Mouse (Mus musculus): ENCODE results near the gene Mapt.
A peak's percentile ranks its signal among the peaks of the same experiment; 100 is the strongest.
"Not testable (repeated sequence)": the region's sequence is repeated elsewhere in the genome, so short reads cannot be mapped to it uniquely, and the experiment has no call there.

Mapt gene

DNA sequence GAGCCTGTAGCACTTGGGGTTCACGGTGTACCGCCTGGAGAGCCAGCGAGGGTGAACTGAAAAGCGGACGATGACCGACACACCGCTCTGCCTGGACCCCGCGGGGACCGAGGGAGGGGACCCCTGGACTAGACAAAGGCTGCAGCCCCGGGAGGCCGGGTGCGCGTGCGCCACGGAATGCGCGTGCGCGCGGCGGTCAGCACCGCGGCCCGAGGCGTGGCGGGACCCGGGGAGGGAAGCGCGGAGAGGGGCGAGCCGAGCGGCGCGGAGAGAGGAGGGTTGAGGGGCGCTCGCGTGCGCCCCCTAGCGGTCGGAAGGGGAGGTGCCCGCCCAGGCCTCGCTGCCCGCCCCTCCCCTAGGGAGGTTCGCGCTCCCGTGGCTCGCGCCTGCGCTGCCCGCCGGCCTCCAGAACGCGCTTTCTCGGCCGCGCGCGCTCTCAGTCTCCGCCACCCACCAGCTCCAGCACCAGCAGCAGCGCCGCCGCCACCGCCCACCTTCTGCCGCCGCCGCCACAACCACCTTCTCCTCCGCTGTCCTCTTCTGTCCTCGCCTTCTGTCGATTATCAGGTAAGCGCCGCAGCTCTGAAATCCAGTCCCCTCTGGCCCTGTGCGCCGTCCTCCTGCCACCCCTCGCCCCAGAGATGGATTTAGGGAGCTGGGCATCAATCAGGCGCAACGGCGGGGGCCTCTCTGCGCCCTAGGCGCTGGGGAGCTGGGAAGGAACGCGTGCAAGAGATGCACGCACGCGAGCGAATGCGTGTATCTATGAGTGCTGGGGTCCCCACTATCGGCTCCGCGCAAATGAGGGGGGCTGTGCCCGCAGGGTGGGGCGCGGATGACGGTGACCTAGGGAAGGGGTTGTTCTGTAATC is at the start of gene Mapt:
TSS of gene Mapt (plus strand) at position 350 of the 871 bp plus-strand sequence.
- DNase-seq (ENCODE audit: low read depth): peak; percentile 48

DNA sequence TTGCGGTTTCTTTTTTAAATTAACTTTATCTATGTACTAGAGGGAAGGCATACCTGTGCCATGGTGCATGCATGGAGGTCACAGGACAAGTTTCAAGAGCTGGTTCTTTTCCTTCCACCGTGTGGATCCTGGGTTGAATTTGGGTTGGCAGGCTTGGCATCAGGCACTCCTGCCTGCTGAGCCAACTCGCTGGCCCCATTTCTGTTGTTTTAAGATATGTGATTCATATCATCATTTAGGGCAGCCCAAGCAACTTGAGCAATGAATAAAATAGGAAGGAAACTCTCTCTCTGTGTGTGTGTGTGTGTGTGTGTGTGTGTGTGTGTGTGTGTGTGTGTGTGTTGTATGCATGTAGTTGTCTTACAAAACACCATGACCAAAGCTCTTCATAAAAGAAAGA is 49.0 kb upstream of the Mapt start:
- no peak for DNase-seq (ENCODE audit: low read depth)

DNA sequence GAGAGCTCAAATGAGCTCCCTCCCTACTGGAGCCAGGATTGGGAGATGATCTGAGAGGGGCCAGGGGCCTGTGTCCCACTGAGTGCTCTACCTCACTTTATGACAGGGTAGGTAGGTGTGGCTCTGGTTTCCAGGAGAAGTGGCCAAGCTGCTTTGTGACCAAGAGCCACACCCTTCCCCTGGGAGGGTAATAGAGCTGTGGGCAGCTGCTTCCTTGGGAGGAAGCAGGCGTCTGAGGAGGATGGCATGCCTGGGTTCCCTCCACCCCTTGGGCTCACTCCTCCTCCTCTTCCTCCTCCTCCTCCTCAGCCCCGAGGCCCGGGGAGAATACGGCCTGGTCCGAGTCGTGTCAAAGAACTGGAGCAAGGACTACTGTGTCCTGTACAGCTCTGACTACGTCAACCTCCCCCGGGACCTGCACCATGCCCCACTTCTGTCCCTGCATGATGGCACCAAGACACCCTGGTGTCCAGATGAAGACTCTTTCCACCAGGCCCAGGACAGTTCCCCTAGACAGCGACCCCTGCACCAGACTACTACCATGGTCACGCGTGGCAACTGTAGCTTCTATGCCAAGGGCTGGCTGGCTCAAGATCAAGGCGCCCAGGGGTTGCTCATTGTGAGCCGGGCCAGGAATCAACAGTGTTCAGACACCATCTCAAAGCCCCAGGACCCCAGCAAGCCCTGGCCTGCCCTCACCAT is 44.9 kb upstream of the Mapt start, which contains the start of gene Sppl2c:
TSS of gene Sppl2c (plus strand) at position 193 of the 702 bp plus-strand sequence.
- DNase-seq (ENCODE audit: low read depth): no peak

DNA sequence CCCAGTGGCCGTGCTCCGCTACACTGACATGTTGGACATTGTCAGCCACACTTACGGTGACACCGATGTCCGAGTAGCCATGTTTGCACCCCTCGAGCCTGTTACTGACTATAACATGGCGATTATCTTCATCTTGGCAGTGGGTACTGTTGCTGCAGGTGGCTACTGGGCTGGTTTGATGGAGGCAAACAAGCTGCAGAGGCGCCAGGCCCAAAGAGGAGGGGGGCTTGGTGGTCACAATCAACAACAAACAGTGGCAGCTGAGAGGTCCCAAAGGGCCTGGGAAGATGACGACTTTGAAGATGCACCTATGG is 44.4 kb upstream of the Mapt start:
- no peak for DNase-seq (ENCODE audit: low read depth)

DNA sequence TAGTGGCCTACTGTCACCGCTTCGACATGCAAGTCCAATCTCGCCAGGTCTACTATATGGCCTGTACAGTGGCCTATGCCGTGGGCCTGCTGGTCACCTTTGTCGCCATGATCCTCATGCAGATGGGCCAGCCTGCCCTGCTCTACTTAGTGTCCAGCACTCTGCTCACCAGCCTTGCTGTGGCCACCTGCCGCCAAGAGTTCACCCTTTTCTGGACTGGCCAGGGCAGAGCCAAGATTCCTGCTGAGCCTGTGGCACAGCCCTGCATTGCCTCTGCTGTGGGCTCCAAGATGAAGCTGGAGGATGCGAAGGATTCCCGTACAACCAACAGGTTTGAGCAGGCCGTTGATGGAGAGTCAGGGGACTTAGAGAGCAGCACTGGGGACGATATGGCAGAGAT is 43.4 kb upstream of the Mapt start:
- DNase-seq (ENCODE audit: low read depth): no peak

DNA sequence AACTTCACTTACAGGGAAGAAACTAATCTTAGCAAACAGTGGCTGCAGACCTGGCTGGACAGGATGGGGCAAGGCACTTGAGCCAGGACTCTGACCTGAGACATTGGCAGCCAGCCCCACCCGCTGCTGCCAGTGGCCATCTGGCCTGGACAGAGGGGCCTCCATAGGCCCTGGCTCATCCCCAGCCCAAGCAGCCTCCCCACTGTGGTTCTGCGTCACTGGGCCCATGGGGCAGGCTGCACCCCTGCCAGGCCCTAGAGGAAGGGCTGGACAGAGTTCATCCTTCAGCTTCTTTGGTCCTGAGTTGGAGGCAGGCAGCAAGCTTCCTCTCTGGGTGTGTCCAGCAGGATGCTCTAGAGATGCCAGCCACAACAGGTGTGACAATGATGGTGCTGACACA is 41.2 kb upstream of the Mapt start:
- no peak for DNase-seq (ENCODE audit: low read depth)

DNA sequence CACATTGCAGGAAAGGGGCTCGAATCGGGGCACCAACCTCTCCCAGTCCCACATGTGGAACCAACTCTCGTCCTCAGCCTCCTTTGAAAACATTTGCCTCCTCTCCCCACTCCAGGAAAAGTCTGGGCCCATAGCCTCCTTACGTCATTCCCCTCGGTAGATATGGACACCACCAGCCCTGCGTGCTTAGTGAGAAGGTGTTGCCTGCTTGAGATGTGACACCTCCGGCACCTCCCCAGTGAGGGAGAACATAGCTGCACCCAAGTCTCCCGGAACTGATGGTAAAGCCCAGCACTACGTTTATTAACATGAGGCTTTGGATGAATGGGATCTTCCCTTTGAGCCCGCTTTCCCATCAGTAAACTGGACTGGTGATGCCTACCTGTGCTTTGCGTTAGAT is 35.8 kb upstream of the Mapt start:
- no peak for DNase-seq (ENCODE audit: low read depth)

DNA sequence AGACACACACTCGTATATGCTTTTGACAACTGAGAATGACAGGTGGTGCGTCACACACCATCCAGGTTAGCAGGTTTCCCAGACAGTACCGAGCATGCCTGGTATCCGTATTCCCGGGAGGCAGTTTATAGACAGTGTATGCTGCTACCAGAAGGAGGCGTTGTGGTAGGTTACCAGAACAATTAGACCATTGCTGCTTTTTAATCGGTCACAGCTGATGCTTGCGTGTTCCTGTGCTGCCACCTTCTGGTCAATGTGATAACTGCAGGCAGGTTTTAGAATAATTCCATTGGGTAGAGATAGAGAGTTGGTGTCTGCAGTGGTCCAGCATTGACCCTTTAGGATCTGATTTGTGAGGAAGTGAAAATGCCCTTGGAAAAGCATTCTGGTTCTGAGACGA is 35.4 kb upstream of the Mapt start:
- DNase-seq (ENCODE audit: low read depth): peak; percentile 70

DNA sequence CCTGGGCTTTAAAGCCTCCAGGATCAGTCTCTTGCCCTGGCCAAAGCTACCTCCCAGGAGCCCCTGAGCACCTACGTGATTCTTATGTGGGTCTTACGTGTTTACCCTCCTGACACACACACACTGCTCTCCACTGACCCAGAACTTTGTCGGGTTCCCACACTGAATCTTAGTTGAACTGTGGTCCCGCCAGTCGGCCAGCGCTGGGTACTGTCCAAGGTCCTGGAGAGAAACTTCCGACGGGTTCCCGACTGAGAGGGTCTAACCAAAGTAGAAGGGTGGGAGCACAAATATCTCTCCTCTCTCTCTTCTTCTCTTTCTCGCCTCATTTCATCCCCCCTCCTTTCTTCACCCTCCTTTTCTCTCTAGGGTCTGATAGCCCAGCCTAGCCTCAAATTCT is 33.3 kb upstream of the Mapt start:
- DNase-seq (ENCODE audit: low read depth): no peak

DNA sequence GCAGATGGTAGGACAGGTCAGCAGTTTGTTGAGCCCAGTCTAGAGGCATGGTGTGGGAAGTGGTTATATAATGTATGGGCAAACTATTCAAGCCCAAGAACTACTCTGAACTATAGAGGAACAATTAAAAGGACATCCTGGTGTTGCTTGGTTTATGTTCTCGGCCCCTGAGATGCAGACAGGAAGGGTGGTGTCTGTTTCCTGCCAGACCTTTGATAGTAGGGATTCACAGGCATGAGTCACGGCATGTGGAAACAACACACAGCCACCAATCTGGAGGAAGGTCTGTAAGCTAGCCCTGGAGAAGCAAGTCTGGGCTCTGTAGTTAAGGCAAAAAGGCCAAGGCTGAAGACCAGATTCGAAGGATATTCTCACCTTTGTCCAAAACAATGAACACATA is 27.9 kb upstream of the Mapt start:
- DNase-seq (ENCODE audit: low read depth): no peak

DNA sequence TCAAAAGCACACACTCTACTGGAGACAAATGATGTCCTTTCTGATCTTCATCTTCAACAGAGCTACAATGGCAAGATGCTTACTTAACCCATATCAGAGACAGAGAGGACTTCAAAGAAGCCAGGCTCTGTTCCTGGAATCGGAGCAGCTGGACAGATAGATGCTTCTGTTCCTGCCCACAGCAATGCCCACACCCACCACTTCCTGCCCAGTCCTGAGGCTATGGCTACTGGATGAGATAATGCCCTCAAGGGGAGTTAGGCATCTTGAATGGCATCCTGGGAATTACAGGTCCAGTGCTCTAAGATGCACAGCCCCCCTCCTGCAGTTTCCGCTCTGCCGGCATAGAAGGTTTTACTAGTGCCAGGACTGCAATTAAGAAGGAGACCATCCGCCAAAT is 24.6 kb upstream of the Mapt start:
- no peak for DNase-seq (ENCODE audit: low read depth)

DNA sequence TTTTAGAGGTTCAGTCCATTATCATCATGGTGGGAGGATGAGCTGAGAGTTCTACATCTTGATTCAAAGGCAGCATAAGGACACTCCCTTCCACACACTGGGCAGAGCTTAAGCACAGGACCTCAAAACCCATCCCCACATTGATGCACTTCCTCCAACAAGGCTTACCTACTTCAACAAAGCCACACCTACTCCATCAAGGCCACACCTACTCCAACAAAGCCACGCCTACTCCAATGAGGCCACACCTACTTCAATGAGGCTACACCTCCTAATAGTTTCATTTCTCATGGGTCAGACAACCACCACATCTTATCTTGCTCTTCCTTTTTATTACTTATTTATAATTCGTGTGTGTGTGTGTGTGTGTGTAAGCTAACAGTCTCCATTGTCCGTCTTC is 22.1 kb upstream of the Mapt start:
- no peak for DNase-seq (ENCODE audit: low read depth)

DNA sequence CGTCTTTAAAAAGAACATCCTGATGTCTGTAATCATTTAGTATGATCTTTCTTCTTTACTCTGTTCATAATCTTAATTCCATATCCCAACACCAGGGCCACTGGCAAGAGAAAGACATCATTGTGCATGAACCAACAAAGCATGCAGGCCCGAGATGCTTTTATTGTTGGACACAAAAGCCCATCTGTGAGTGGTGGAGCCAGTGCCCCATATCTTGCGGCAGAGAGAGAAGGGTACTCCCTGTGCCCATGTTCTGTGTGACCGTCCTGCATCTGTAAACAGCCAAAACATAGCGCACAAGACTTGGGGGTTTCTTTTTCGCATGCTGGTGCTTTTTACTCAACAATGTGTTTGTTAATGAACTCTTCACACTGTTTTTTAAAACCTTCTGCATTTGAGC is 19.9 kb upstream of the Mapt start:
- no peak for DNase-seq (ENCODE audit: low read depth)

DNA sequence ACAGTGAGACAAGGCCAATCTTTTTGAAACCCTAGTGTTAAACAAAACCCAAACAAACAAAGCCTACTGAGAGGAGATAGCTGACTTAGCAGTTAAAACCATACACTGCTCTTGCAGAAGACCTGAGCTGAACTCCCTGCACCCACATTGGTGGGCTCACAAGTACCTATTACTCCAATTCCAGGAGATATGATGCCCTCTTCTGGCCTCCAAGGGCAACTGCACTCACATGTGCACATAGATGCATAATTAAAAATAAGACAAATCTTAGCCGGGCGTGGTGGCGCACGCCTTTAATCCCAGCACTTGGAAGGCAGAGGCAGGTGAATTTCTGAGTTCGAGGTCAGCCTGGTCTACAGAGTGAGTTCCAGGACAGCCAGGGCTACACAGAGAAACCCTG is 17.1 kb upstream of the Mapt start:
- not testable (repeated sequence) for DNase-seq (ENCODE audit: low read depth)

DNA sequence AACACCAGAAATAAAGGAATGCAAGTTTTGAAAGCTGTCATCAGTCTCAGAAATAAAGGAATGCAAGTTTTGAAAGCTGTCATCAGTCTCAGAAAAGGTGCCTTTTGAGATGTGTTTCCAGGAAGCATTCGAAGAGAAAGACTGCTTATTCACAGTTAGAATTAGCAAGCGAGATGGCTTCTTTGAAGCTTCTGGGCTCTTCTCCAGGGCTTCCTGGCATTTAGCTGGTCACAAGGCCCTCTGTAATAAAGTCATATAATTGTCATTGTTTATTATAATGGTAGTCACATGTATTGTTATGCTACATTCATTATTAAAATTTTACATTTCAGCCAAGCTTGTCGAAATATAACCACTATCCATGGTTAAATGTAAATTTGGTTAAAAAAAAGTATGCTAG is 13.1 kb upstream of the Mapt start:
- DNase-seq (ENCODE audit: low read depth): no peak

DNA sequence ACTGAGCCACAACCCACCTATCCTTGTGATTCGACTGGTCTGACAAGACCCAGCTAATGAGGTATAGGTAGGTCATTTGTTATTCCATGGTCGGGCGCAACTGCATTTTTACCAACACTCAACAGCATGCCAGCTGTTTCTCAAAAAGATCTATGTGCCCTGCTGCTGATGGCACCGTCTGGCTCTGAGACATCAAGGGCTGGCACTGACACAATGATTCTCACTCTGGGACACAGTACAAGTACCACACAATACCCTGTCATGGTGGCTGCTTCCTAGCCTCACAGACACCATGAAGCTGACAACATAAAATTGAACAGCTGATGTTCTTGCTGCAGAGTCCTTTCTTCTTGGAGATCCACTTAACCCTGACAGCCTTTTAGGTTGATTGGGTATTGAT is 10.9 kb upstream of the Mapt start:
- no peak for DNase-seq (ENCODE audit: low read depth)

DNA sequence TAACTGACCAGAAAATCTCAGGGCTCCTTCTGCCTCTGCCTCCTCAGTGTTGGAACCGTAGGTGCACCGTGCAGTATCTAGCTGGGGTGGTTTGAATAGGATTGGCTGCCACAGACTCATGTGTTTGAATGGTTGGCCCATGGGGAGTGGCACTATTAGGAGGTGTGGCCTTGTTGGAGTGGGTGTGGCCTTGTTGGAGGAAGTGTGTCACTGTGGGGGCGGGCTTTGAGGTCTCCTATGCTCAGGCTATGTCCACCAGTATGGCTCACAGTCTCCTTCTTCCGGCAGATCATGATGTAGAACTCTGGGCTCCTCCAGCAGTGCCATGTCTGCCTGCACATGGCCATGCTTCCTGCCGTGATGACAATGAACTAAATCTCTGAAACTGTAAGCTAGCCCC is 9.4 kb upstream of the Mapt start:
- DNase-seq (ENCODE audit: low read depth): no peak

DNA sequence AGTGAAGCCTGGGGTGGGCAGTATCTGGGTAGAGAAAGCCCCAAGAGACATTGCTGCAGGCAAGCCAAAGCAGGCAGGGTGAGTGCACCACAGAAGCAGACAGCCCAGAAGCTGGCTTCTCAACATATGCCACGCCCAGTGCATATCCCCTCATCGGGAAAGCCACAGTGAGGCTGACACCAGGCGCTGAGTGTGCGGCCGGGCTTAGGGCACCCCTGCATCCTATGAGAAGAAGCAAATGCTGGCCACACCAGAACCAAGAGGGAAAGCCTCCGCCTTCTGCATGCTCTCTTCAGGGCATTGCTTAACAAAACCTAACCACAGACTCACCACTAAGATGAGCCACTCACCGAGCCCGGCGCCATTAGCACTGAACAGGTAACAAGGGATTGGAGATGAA is 7.9 kb upstream of the Mapt start:
- DNase-seq (ENCODE audit: low read depth): no peak

DNA sequence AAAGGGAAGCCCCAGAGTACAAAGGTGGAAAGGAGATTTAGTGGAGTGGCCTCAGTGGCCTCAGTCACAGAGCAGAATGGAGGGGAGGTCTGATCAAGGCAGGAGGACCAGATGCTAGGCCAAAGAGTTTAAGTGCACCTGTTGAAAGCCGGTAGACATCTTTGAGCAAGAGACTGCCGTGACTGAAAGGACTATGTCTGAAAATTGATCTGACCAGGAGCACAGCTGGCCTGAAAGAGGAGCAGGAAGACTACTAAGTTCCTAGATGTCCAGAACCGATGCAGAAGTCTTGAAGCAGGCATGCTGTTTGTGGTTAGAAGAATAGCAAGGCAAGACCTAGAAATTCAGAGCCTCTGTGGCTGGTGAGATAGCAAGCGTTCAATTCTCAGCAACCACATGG is 1.8 kb upstream of the Mapt start:
- no peak for DNase-seq (ENCODE audit: low read depth)

DNA sequence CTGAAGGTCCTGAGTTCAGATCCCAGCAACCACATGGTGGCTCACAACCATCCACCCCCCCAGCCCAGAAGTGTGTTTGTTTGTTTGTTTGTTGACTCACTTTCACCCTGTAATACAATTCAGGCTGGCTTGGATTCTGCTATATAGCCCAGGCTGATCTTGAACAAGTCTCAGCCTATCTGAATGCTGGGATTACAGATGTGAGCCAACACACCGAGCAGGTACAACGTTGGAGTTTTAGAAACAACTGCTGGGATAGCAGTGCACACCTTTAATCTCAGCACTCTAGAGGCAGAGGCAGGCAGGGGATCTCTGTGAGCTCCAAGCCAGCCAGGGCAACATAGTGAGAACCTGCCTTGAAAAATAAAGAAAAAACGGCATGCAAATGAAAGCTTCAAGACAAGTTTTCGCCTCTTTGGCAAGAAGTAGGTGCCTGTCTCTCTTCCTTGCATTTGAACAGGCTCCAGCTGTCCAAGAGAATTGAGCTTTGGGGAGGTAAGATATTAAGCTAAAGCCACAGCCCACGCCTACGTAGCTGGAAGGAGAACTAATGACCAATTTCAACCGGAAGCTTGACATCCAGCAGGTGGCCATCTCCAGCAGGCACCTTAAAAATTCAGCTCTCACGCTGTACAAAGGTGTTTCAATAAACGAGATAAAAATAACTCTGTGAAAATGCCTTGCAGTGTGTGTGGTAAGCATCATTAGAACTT is 968 bp upstream of the Mapt start:
- peak; percentile 3 for DNase-seq (ENCODE audit: low read depth)

DNA sequence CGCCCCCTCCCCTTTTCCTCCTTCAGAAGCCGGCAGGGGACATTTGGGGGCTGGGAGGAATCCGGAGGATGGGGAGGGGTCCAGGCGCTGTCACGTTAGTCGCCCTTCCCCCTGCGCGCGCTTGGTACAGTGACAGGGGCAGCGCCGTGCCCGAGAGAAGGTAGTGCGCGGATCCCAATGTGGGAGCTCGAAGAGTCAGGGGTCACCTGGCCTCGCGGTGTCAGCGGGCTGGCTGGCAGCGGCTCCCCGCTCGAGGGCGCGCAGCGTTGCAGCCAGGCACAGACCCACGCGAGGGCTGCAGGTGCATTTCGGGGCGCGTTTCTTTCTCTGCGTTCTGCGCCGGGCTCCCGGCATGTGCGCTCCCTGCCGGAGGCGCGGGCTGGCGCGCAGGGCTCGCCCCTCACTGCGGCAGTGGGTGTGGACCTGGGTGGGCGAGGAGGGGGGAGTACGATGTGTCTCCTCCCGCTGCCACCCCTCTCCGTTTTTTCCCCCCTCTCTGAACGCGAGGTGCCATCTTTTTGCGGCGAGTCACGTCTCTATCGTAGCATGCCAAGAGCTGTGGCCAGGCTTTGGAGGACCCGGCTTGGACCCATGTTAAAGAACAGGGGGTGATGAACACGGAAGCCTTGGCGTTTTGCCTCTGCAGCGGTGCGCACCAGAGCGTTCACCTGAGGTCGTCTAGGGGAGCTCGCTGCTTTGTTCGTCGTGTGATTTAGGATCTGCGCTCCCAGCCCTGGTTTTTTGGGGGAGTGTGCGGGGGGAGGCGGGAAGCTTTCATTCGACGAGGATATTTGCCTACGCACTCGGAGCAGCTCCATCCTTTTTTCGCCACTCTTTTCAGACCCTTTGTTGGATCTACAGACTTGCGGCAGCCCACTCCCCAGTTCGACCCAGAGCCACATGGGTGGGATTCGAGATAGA is 1.2 kb downstream of the Mapt start:
- peak; percentile 4 for DNase-seq (ENCODE audit: low read depth)

DNA sequence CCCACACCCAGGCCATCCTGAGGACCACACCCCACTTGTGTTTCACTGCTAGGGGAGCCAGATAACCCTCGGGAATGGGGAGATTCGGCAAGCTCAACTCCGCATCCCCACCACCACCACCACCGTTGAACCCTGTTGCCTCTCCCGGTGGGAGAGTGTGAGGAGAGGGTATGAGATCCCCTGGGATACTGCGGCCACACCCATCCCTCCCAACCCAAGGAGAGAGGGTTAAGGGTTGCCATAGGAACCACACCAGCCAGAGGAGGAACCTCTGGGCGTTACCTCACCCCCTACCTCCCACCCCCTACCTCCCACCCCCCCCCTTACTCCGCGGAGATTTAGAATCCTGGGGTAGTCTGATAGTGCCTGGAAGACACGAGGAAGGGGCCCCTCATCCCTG is 1.9 kb downstream of the Mapt start:
- DNase-seq (ENCODE audit: low read depth): no peak

Data from naive thymus-derived CD4-positive, alpha-beta T cell, adult 2 months (primary cell).